Mouse (Mus musculus) liver, embryonic 15.5 days (tissue): Measurements from ENCODE around the gene Mapkapk3. TPM values are rescaled to one million over a fixed set of nuclear protein-coding genes. Genes with fewer than 3 reads are reported as not detected.

Source experiments
- ATAC-seq: fragments of 200-750 bp; cut with Nextera tagmentation; 2 replicates; pipeline ENCODE4 v1.8.0; 2017; ENCODE audit warnings: moderate number of reproducible peaks, mild to moderate bottlenecking, moderate library complexity; ENCODE audit not compliant: insufficient read depth
- H3K27ac ChIP-seq: fragments of 300-500 bp; sonication (generic); replicated peaks from 2 replicates; pipeline ENCODE4 v1.5.1; 2015; ENCODE audit warnings: mild to moderate bottlenecking, inconsistent platforms
- H3K27me3 ChIP-seq: fragments of 300-500 bp; sonication (generic); 2 replicates; pipeline ENCODE4 v1.6.1; 2015; ENCODE audit warnings: mild to moderate bottlenecking, inconsistent platforms
- H3K36me3 ChIP-seq: fragments of 300-500 bp; sonication (generic); replicated peaks from 2 replicates; pipeline ENCODE4 v1.6.1; 2015; ENCODE audit warnings: moderate library complexity, mild to moderate bottlenecking, inconsistent platforms
- H3K4me1 ChIP-seq: fragments of 300-500 bp; sonication (generic); replicated peaks from 2 replicates; pipeline ENCODE4 v1.6.1; 2015; ENCODE audit warnings: inconsistent platforms
- H3K4me2 ChIP-seq: fragments of 300-500 bp; sonication (generic); 2 replicates; pipeline ENCODE4 v1.6.1; 2015; ENCODE audit warnings: moderate library complexity, mild to moderate bottlenecking, inconsistent platforms
- H3K4me3 ChIP-seq: fragments of 300-500 bp; sonication (generic); replicated peaks from 2 replicates; pipeline ENCODE4 v1.5.1; 2015; ENCODE audit warnings: mild to moderate bottlenecking, inconsistent platforms
- H3K9ac ChIP-seq: fragments of 300-500 bp; sonication (generic); 2 replicates; pipeline ENCODE4 v1.6.1; 2015; ENCODE audit warnings: moderate library complexity, mild to moderate bottlenecking, inconsistent platforms
- H3K9me3 ChIP-seq: fragments of 300-500 bp; sonication (generic); replicated peaks from 2 replicates; pipeline ENCODE4 v1.6.1; 2016; ENCODE audit warnings: inconsistent platforms
- WGBS: fragments of 180-500 bp; shearing (Covaris S2); methylation state at CpG from one replicate; pipeline ENCODE4 v1.1.7; 2015; ENCODE audit warnings: mixed read lengths; ENCODE audit not compliant: insufficient replicate concordance; 5-methylcytosine and 5-hydroxymethylcytosine counted together
- polyA plus RNA-seq: library from polyadenylated mRNA; unstranded; fragments of >200 nt; fragmentation: Nextera tagmentation; extraction: Ambion mirVana; gene quantifications from 2 replicates; pipeline ENCODE4 v1.2.1, GENCODE M21; 2015

Gene Mapkapk3
- polyA plus RNA-seq, 1 experiment from 2014 or later, result 11.7 TPM

GRCm38 (mm10) chr9:107263912-107264311 is 25.8 kb downstream of the Mapkapk3 start:
- no peak for ATAC-seq
- 60% methylated on average over 5 of the region's 5 CpGs for WGBS
- no peak overlapping the region for H3K4me2 ChIP-seq
- no peaks in the 10 kb centered on the region for H3K9me3 ChIP-seq
- peaks cover 7% of the 10 kb centered on the region; the same call in 1 of the 2 replicates for H3K4me1 ChIP-seq
- no peaks in the 10 kb centered on the region; the same call in 1 of the 2 replicates for H3K36me3 ChIP-seq
- H3K27ac ChIP-seq, result no peak overlapping the region
- H3K9ac ChIP-seq, result no peak overlapping the region
- H3K4me3 ChIP-seq, result no peak overlapping the region
- H3K27me3 ChIP-seq, result no peaks in the 10 kb centered on the region

GRCm38 (mm10) chr9:107262375-107262774 is 27.3 kb downstream of the Mapkapk3 start:
- Histone ChIP-seq H3K9me3 (no peaks in the 10 kb centered on the region), H3K4me3 (no peak overlapping the region), H3K27ac (no peak overlapping the region), H3K4me1 (peaks cover 7% of the 10 kb centered on the region; the same call in 1 of the 2 replicates), H3K36me3 (no peaks in the 10 kb centered on the region; the same call in 1 of the 2 replicates), H3K4me2 (no peak overlapping the region), H3K27me3 (no peaks in the 10 kb centered on the region), H3K9ac (no peak overlapping the region)
- ATAC-seq, result no peak
- WGBS, result 69% methylated on average over 7 of the region's 7 CpGs

GRCm38 (mm10) chr9:107261792-107262191 is 27.9 kb downstream of the Mapkapk3 start:
- Histone ChIP-seq H3K4me2 (no peak overlapping the region), H3K4me3 (no peak overlapping the region), H3K9me3 (no peaks in the 10 kb centered on the region), H3K27me3 (no peaks in the 10 kb centered on the region), H3K4me1 (peaks cover 7% of the 10 kb centered on the region; the same call in 1 of the 2 replicates), H3K9ac (no peak overlapping the region), H3K36me3 (no peaks in the 10 kb centered on the region; the same call in 1 of the 2 replicates), H3K27ac (no peak overlapping the region)
- ATAC-seq, result no peak
- WGBS, result 59% methylated on average over 6 of the region's 6 CpGs

- no peaks in the 10 kb centered on the region for H3K27me3 ChIP-seq
- no peak for ATAC-seq
- H3K36me3 ChIP-seq, result no peaks in the 10 kb centered on the region; the same call in 1 of the 2 replicates
- no peak overlapping the region for H3K27ac ChIP-seq
- no peaks in the 10 kb centered on the region for H3K9me3 ChIP-seq
- H3K4me3 ChIP-seq, result no peak overlapping the region
- WGBS, result 25% methylated on average over 8 of the region's 8 CpGs
- H3K4me1 ChIP-seq, result peaks cover 7% of the 10 kb centered on the region; the same call in 1 of the 2 replicates
- H3K4me2 ChIP-seq, result no peak overlapping the region
- no peak overlapping the region for H3K9ac ChIP-seq
Observed at GRCm38 (mm10) chr9:107260836-107261235, 28.8 kb downstream of the Mapkapk3 start.

- Histone ChIP-seq H3K27ac (no peak overlapping the region), H3K4me3 (no peak overlapping the region), H3K4me1 (peaks cover 5% of the 10 kb centered on the region; the same call in 1 of the 2 replicates), H3K36me3 (no peaks in the 10 kb centered on the region; the same call in 1 of the 2 replicates), H3K27me3 (no peaks in the 10 kb centered on the region), H3K4me2 (no peak overlapping the region), H3K9me3 (no peaks in the 10 kb centered on the region), H3K9ac (no peak overlapping the region)
- no peak for ATAC-seq
- WGBS, result 60% methylated on average over 2 of the region's 2 CpGs
Observed at GRCm38 (mm10) chr9:107260429-107260828, 29.2 kb downstream of the Mapkapk3 start.

- H3K27me3 ChIP-seq, result no peaks in the 10 kb centered on the region
- 69% methylated on average over 6 of the region's 6 CpGs for WGBS
- H3K4me1 ChIP-seq, result peaks cover 3% of the 10 kb centered on the region; the same call in 1 of the 2 replicates
- H3K4me3 ChIP-seq, result no peak overlapping the region
- H3K9me3 ChIP-seq, result no peaks in the 10 kb centered on the region
- H3K4me2 ChIP-seq, result no peak overlapping the region
- H3K36me3 ChIP-seq, result no peaks in the 10 kb centered on the region; the same call in 1 of the 2 replicates
- ATAC-seq, result no peak
- H3K27ac ChIP-seq, result no peak overlapping the region
- H3K9ac ChIP-seq, result no peak overlapping the region
Observed at GRCm38 (mm10) chr9:107259571-107259970, 30.1 kb downstream of the Mapkapk3 start.

- WGBS, result 61% methylated on average over 3 of the region's 3 CpGs
- no peak for ATAC-seq
- H3K4me1 ChIP-seq, result no peaks in the 10 kb centered on the region
Observed at GRCm38 (mm10) chr9:107255596-107255995, 34.1 kb downstream of the Mapkapk3 start.

GRCm38 (mm10) chr9:107254925-107255324 is 34.8 kb downstream of the Mapkapk3 start:
- Histone ChIP-seq H3K4me1 (no peaks in the 10 kb centered on the region), H3K36me3 (no peaks in the 10 kb centered on the region), H3K27ac (no peak overlapping the region), H3K4me2 (no peak overlapping the region), H3K27me3 (no peaks in the 10 kb centered on the region), H3K4me3 (no peak overlapping the region), H3K9me3 (no peaks in the 10 kb centered on the region), H3K9ac (no peak overlapping the region)
- WGBS, result 63% methylated on average over 3 of the region's 3 CpGs
- ATAC-seq, result no peak

More at GRCm38 (mm10) chr9:107255596-107255995, 34.1 kb downstream of the Mapkapk3 start:
- H3K4me2 ChIP-seq, result no peak overlapping the region
- H3K4me3 ChIP-seq, result no peak overlapping the region
- H3K36me3 ChIP-seq, result no peaks in the 10 kb centered on the region
- H3K27me3 ChIP-seq, result no peaks in the 10 kb centered on the region
- no peak overlapping the region for H3K9ac ChIP-seq
- no peak overlapping the region for H3K27ac ChIP-seq
- no peaks in the 10 kb centered on the region for H3K9me3 ChIP-seq

GRCm38 (mm10) chr9:107254476-107254875 is 35.2 kb downstream of the Mapkapk3 start:
- no peaks in the 10 kb centered on the region for H3K27me3 ChIP-seq
- H3K36me3 ChIP-seq, result no peaks in the 10 kb centered on the region
- no peak overlapping the region for H3K4me3 ChIP-seq
- H3K4me2 ChIP-seq, result no peak overlapping the region
- H3K4me1 ChIP-seq, result no peaks in the 10 kb centered on the region
- WGBS, result 68% methylated on average over 12 of the region's 12 CpGs
- H3K9me3 ChIP-seq, result no peaks in the 10 kb centered on the region
- no peak overlapping the region for H3K9ac ChIP-seq
- ATAC-seq, result no peak
- H3K27ac ChIP-seq, result no peak overlapping the region

GRCm38 (mm10) chr9:107252164-107252563 is 37.5 kb downstream of the Mapkapk3 start:
- ATAC-seq, result no peak
- Histone ChIP-seq H3K4me1 (no peaks in the 10 kb centered on the region), H3K9me3 (no peaks in the 10 kb centered on the region), H3K4me3 (no peak overlapping the region), H3K36me3 (no peaks in the 10 kb centered on the region), H3K27me3 (no peaks in the 10 kb centered on the region), H3K27ac (no peak overlapping the region), H3K9ac (no peak overlapping the region), H3K4me2 (no peak overlapping the region)
- WGBS, result 41% methylated on average over 5 of the region's 5 CpGs

GRCm38 (mm10) chr9:107250416-107251337 is 39.0 kb downstream of the Mapkapk3 start:
- WGBS, result 60% methylated on average over 14 of the region's 14 CpGs
- Histone ChIP-seq H3K4me1 (no peaks in the 10 kb centered on the region), H3K9ac (no peak overlapping the region), H3K27ac (no peak overlapping the region), H3K9me3 (no peaks in the 10 kb centered on the region), H3K27me3 (no peaks in the 10 kb centered on the region), H3K4me2 (no peak overlapping the region), H3K36me3 (no peaks in the 10 kb centered on the region), H3K4me3 (no peak overlapping the region)
- no peak for ATAC-seq
